Mouse (Mus musculus): ENCODE results near the gene Nelfb.

The Nelfb gene

DNA sequence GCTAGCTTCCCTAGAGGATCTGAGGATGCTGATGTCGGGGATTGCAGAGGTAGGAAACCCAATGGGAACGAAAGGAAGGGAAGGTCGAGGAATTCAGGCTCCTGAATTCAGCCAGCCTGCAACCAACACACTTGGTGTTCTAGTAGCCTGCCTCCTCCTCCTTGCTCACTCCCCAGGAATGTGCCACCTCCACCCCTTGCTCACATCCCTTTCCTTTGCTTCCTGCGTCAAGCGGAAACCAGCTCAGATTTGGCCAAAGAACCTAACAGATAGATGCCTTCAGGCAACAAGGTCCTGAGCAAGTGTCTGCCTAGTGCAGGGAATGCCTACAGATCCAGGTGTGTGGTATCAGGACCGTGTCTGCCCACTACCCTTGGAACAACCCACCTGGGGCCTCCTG, 34.7 kb downstream of the Nelfb start:
- DNase-seq (ENCODE audit: low read depth): no peak

DNA sequence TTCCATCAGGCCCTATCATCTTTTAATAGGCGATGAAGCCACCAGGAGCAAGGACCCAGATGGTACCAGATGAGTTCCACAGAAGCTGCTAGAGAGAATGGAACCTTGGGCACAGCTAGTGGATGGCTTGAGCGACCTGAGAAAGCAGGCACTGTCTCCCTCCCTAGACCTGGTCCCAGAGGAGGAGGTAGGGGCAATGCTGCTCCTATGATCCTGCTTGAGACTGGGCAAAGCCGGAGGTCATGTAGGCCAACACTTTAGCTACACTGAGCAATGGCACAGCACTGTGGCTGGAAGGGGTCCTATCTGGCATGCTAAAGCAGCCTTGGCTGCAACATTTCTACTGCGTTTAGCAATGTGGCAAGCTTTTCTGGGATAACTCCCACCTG, 35.6 kb downstream of the Nelfb start:
- DNase-seq (ENCODE audit: low read depth): no peak

DNA sequence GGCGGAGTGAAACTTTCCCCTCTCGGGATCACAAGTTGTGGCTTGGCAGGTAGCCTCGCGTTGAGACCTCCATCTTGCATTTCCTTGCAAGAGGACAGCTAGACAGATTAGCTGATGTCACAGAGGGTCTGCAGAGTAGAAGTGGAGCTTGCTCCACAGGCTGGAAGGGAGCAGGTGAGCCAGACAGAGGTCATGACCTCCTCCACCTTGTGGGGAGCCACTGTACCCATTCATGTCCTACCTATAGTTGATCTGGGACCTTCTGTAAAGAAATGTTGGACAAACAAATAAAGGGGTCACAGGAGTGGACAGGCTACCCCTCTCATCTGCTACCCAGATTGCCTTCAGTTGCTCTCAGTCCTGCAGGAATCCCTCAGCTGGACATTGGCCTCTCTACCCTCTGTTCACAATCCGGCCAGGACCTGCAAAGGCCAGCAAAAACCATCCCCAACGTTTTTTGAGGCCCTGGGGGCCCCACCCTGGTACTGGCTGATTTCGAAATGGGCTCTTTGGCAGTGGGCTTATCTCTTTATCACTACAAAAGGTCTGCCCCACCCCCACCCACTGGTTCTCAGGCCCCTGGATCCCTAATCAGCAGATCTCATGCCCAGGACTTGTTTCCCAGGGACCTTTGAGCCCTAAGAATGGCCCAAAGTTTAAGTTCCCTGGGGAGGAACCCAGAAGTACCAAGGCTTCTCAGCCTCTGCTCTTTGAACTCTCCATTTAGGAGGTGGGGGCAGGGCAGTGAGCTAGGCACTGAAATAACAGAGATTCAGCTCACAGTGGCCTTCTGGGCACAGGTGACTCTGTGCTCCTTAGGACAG, 36.2 kb downstream of the Nelfb start:
- no peak for DNase-seq (ENCODE audit: low read depth)

DNA sequence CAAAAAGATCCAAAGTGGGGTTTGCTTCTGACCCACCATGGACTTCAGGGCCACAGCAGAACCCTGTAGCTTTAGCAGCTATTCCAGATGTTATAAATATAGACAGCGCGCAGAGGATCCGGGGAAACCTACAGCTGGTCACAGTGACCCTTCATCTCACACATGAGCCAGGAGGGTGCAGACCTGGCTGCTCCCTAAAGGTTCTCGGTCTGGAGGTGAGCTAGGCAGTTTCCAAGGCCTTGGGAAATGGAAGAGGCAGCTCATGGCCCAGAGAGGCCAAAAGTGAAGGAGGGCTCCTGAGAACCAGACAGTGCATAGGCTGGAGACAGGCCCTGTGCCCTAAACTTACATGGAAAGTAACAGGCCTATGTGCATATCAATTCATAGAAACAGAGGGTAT, 37.5 kb downstream of the Nelfb start:
- no peak for DNase-seq (ENCODE audit: low read depth)

DNA sequence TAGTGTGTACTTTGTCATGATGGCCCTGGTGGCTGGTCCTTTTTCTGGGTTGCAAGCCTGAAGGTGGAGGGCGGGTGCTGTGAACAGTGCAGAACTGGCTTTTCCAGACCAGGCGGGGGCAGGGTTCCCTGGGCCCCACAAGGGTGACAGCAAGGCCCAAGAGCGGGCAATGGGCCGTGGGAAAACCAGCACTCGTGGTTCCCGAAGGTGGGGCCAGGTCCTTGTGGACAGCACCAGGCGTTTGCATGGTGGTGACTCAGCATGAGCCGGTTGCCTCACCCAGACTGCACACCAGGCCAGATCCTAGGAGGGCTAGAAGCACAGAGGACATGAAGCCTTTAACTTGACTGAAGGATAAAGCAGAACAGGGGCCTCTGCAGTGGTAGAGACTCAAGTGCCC, 38.7 kb downstream of the Nelfb start:
- no peak for DNase-seq (ENCODE audit: low read depth)

DNA sequence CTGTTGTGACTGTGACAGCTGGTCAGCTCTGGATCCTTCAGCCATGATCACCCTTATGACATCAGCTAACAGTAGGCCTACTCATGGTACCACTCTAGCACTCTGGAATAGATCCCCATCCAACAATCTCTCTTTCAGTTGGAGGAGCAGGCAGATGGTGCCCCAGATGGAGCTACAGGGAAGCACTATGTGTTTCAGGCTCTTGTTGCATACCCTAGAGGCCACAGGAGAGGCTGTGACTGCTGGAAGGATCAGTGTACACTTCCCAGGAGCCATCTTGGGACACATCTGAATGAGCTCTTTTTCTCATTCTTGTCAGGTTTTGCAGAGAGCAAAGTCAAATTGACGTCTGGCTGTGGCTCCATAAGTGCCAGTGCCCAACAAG, 39.5 kb downstream of the Nelfb start:
- no peak for DNase-seq (ENCODE audit: low read depth)

DNA sequence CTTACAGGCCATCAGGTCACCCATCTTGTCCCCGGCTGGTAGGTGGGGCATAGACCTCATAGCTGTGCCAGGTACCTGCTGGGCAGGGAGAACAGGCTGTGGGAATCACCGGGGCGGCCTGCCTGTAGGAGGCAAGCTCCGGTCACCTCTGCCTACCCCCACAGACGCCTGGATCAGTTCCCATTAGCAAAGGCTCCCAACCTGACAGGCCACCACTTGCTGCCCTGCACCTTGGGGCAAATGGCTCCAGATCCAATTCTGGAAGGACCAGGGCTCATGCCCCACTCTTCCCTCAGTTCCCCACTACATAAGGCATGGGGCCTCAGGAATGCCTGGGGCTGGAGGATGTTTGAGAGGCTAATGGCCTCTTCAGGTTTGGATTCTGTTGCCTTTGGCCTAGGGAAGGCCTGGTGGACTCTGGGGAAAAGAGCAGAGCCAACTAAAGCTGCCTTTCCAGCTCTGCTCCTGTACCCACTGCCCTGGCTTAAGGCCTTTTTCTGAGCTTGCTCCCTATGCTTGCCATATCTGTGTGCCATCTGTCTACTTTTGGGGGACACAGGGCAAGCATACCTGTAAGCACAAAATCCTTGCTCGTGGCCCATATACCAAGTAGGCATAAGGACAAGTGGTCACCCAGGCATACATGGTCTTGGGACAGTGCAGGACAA, 40.1 kb downstream of the Nelfb start:
- no peak for DNase-seq (ENCODE audit: low read depth)

DNA sequence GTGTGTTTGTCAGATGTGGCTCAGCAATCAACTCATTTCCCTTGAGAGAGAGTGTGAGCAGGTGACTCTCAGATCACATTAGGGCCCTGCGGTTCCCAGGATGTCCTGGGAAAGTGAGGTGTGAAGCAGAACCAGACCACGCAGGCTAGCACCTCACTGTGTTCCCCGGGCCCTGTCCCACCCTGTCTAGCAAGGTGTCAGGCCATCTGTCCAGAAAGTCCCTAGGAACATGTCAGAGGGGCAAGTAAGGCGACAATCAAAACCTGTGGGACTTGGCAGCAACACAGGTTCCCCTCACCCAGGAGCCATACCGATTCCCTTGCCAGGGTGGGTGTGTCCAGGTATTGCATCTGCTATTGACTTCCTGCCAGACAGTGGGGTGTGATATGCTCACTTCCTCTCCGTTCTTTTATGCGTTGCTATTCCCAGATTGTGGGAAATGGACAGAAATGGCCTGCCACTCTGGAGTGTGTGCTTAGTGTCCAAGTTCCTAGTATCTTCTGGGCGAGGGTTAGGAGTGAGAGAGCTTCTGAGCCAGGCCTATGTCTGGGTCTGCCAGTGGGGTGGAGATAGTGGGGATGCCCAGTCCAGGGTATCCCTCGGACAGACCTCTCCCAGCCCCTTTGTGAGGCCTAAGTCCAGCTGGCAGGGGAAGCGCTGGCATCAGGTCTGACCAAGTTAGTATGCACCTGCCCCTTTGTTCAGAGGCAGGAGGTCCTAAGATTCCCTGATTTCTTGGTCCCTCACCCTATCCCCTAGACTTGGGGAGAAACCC, 40.8 kb downstream of the Nelfb start:
- DNase-seq (ENCODE audit: low read depth): no peak

DNA sequence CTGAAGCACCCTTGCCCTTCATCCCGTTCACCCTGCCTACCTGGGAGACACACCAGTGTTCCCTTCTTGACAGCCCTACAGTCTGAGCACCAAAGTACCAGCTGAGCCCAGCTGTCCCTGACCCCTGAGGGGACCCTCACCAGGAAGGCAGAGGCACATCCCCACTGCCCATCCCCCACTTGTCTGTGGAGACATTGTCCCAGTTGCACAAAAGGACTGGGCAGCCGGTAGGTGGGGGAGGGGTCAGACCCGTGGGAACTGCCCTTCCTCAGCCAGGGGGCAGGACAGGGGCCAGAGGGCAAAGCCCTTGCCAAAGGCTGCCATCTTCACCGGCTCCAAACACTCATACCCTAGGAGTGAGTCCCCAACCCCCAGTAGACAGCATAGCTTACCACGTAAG, 41.5 kb downstream of the Nelfb start:
- DNase-seq (ENCODE audit: low read depth): no peak

DNA sequence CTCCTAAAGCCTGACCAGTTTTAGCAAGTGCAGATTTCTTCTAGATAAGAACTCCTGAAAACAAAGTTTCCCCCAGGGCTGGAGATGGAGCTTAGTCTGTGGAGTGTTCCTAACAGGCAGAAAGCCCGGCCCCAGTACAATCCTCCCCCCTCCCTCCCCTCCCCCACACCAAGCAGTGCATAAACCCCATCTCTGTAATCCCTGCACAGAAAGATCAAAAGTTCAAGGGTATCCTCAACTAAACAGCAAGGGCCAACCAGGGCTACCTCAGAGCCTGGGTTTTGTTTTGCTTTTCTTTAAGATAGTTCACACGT, 42.7 kb downstream of the Nelfb start:
- no peak for DNase-seq (ENCODE audit: low read depth)

DNA sequence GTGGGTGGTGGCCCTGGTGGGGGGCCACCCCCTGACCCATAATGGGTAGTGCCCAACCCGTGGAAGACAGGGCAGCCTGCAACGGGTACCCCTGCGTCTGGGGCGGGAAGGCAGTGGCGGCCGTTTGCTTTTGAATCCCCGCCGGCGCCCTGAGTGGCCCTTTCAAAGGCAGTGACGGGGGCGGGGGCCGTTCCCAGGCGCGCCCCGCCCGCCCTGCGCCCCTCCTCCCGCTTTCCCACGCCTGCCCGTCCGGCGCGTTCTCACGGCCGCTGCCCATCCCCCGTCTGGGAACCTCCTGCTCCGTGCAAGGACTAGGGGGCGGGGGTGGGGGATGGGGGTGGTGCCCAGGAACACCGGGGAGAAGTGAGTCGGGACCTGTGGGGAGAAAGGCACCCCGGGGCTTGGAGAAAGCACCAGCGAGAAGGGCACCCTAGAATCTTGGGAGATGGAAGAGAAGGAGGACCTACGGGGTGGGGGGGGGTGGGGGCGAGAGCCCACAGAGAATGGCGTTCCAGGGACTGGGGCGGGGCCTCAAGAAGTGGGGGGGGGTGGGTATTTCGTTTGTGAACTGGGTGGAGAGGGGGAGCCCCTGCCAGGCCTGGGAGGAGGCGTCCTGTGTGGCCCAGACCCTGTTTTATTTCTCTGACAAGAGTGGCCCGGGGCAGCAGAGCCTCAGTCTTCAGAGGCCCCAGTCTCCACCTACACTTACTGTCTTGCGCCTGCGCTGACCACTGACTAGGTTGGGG, 43.2 kb downstream of the Nelfb start:
- no peak for DNase-seq (ENCODE audit: low read depth)

DNA sequence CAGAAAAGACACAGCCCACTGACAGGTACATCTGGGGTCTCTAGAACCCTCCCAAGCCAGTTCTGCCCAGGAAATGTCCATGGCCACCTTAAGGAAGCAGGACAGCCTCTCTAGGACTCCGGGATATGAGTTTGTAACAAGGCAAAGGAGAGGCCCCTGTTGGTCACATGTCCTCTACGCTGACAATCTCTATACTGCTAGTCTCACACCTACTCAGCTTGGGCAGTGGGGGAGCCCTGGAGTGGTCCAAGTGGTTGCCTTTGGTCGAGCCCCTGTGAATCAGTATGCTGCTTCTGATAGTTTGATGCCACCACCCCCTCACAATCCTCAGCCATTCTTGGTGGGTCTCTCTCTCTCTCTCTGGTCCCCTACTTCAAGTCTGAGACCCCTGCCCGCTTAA, 43.8 kb downstream of the Nelfb start:
- DNase-seq (ENCODE audit: low read depth): no peak

DNA sequence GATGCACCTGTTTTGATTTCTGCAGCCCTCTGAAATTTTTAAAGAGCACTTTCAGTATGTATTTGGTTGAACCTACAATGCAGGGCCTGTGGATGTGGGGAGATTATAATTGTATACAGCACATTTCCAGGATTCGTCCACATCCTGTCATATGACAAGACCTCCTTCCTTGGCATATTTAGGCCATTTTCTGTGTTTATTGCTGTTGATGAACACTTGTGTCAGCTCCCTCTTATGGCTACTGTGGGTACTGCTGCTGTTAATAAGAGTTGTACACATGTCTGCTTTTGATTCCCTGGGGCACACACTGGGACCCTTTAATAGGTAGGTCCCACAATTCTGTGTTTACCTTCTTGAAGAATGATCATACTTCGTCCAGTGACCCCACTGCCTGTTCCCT, 53.6 kb downstream of the Nelfb start:
- DNase-seq (ENCODE audit: low read depth): peak; percentile 73

DNA sequence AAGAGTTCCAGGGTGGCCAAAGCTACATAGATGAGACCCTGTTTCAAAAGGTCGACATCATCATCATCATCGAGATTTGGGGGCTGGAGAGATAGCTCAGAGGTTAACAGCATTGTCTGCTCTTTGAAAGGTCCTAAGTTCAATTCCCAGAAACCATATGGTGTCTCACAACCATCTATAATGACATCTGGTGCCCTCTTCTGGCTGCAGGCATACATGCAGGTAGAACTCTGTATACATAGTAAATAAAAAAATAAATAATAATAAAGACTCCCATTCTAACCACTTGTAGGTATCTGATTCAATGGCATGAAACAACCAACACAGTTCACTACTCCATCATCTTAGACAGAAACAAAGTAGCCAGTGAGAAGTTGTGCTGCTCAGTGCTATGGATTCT, 54.3 kb downstream of the Nelfb start:
- DNase-seq (ENCODE audit: low read depth): no peak

DNA sequence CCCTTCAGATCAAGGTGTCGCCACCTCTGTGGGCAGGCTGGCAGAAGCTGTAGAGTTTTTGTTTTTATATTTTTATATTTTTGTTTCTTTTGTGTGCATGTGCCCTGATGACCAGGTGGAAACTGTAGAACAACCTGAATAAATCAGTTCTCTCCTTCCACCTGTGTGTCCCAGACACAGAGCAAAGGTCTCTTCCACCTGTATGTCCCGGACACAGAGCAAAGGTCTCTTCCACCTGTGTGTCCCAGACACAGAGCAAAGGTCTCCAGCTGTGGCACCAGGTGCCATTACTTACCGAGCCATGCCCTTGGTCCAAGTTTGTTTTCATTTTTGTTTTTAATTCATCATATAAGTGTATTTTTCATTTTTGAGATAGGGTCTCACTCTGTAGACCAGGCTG, 55.1 kb downstream of the Nelfb start:
- DNase-seq (ENCODE audit: low read depth): no peak

DNA sequence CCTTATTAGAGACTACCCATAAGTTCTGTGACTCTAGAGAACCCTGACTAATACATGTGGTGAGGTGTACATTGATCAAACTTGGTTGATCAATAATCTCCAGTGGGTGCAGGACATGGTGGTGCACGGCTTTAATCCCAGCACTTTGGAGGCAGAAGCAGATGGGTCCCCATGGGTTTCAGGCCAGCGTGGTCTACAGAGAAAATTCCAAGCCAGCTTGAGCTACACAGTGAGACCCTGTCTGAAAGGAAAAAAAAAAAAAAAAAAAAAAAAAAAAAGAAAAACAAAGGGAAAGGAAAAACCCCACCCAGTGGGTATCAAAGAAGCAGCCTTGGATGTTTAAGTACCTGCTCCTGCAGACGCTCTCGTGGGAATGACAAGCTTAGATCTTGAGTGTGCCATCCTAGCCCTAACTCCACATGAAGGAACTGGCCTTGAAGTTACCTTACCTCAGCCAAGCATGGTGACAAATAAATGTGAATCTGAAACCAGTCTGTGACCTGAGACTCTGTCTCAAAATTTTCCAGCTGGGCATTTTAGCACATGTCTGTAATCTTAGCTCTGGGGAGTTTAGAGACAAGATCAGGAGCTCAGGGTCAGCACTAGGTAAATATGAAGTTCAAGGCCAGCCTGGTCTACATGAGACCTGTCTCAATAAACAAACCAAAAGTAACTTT, 59.9 kb downstream of the Nelfb start:
- no peak for DNase-seq (ENCODE audit: low read depth)

Data from c-Kit-positive CD71-negative TER-119-negative erythroid progenitor cells, embryonic 14.5 days (primary cell).